Mouse (Mus musculus) bone marrow macrophage, adult 2 months (primary cell): ENCODE results near the gene Tmem254a.
"Not testable (repeated sequence)": the region's sequence is repeated elsewhere in the genome, so short reads cannot be mapped to it uniquely, and the experiment has no call there.

Source experiments
- CTCF ChIP-seq: IDR thresholded peaks from 2 replicates; pipeline ENCODE4 v1.5.1; 2012; ENCODE audit warnings: low read depth, mild to moderate bottlenecking, low read length, moderate library complexity
- POLR2A ChIP-seq: IDR thresholded peaks from 2 replicates; pipeline ENCODE4 v1.6.1; 2012; ENCODE audit warnings: mild to moderate bottlenecking, low read depth, low read length, borderline replicate concordance

DNA sequence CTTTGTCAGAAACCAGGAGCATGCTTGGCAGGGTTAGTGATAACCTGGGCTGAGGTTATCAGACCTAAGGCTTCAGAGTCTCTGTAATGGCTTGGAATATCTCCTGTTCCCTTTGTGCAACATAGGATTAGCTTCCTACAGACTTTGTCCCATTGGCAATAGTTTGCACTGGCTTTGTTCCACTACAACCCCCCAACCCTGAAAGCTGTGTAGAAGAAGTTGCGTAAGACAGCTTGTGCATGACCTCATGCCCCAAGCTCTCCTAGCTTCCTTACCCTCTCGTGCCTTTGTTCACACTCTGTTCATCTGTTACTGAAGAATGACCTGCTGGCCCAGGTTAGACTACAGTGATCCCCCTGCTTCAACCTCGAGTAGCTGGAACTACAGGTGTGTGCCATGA is 30.4 kb upstream of the Tmem254a start:
- TF ChIP-seq CTCF, POLR2A: not testable (repeated sequence)
